Mouse (Mus musculus): ENCODE data around the gene Tmtc1. TPM values are rescaled to one million over a fixed set of nuclear protein-coding genes. Genes with fewer than 3 reads are reported as not detected.

Gene Tmtc1
- total RNA-seq (2023) = under 1 TPM; 0.13 to 0.22 TPM

DNA sequence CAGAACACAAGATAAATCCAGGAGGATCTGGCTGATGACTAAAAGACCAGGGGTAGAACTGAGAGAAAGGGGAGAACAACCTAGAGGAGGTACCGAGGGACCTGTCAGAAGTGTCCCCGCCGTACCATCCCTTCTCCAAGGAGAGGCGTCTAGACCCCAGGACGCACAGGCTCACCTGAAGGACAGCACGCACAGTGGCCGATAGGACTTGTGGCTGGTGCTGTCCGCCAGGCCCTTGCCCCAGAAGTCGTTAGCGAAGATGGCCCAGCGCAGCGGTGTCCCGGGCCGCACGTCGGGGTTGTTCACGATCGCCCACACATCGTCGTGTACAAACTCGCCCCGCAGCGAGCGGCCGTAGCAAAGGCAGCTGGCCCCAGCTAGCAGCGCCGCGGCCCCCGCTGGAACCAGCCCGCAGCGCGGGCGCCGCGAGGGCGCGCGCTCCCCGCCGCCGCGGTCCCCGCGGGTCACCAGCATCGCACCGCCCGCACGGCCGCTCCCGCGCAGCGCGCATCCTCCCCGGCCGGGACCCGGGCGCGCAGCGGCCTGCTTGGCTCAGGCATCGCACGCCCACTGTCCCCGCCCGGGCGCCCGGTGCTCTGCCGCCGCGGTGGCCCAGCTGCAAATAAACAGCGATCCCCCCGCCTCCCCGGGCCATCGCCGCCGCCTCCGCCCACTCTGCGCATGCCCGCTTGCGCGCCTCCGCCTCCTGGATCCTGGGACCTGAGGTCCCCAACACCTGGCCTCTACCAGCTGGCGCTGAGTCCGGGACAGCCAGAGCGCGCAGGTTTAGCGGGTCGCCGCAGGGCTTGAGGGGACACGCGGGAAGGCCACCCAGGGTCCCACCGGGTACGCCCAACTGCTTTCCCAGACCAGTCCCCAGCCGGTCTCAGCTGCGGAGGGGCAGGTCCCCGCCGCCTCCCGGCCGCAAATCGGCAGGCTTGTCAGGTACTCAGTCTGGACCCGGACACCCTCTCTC is at the start of gene Tmtc1:
TSS of gene Tmtc1 (minus strand) at position 664 of the 976 bp plus-strand sequence.

DNA sequence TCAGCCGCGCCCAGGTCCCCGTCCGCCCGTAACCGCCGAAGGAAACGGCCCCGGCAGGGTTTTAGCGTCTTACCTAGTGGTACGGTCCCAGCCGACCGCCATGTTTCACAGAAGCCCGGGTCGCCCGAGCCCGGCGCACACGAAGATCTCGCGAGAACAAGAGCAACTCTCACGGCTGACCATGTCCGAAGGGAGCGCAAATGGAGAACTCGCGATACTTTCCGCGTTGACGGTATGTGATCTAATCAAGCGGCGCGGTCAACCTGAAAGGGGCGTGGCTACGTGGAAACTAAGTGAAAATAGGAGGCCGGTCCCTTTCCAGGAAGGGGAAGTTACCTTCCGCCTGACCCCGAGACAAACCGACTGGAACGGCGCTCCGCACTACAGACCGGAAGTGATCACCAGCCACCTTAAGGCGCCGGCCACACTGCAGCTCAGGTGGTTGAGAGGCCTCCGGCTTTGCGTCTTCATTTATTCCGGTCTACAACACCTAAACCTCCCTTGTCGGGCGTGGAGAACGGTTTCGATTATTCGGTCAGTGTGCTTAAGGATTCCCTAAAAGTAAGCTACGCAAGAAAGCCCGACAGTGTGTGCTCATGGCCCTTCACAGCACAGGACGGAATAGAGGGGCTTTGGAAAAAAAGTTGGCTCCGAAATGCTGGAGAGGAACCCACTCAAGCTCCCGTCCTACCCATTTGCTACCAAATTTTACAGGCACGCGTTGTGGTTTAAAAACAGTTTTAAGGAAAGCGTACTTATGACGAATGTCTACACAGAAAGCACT is 232.1 kb downstream of the Tmtc1 start, which contains the start of gene Ergic2:
TSS of gene Ergic2 (minus strand) at position 478 of the 784 bp plus-strand sequence.

Other genes starting within 250 kb of the Tmtc1 start
- gene Ergic2, start 232.0 kb downstream of the Tmtc1 start, total RNA-seq (2023) = 10 to 100 TPM; 51.0 to 51.9 TPM

Measured in neutrophil, adult 83 days (primary cell).